Mouse (Mus musculus): ENCODE data around the gene Cideb. TPM values are rescaled to one million over a fixed set of nuclear protein-coding genes. Genes with fewer than 3 reads are reported as not detected.

Gene Cideb
- total RNA-seq (2021), result 1 to 10 TPM; 1.7 to 2.2 TPM
- long read RNA-seq, result 0 reads

- DNase-seq (ENCODE audit: low spot score in 2 of 2), result peak in 1 of 2 experiments; percentile 65
Measured at GRCm38 (mm10) chr14:55758363-55758784, at the start of gene Cideb. Gene Cideb (minus strand): TSS chr14:55758458.

GRCm38 (mm10) chr14:55795380-55796163 lies 37.3 kb upstream of the Cideb start:
- peak in 1 of 2 experiments; percentile 0 for DNase-seq (ENCODE audit: low spot score in 2 of 2)

- peak in 1 of 2 experiments; percentile 0 for DNase-seq (ENCODE audit: low spot score in 2 of 2)
Measured at GRCm38 (mm10) chr14:55793946-55794345, 35.7 kb upstream of the Cideb start.

- no peak for DNase-seq (ENCODE audit: low spot score in 2 of 2)
Measured at GRCm38 (mm10) chr14:55793461-55793860, 35.2 kb upstream of the Cideb start.

GRCm38 (mm10) chr14:55788256-55789050 lies 30.2 kb upstream of the Cideb start, which contains the start of gene Ripk3:
Gene Ripk3 (minus strand): TSS chr14:55788865.
- peak in 1 of 2 experiments; percentile 0 for DNase-seq (ENCODE audit: low spot score in 2 of 2)

- DNase-seq (ENCODE audit: low spot score in 2 of 2), result peak in 1 of 2 experiments; percentile 0
Measured at GRCm38 (mm10) chr14:55787731-55788130, 29.5 kb upstream of the Cideb start.

- peak in 1 of 2 experiments; percentile 4 for DNase-seq (ENCODE audit: low spot score in 2 of 2)
Measured at GRCm38 (mm10) chr14:55785195-55785594, 26.9 kb upstream of the Cideb start.

- peak in 1 of 2 experiments; percentile 0 for DNase-seq (ENCODE audit: low spot score in 2 of 2)
Measured at GRCm38 (mm10) chr14:55783958-55784235, 25.6 kb upstream of the Cideb start, which contains the start of gene Adcy4. Gene Adcy4 (minus strand): TSS chr14:55784095.

- DNase-seq (ENCODE audit: low spot score in 2 of 2), result peak in 1 of 2 experiments; percentile 1
Measured at GRCm38 (mm10) chr14:55783171-55783957, 25.1 kb upstream of the Cideb start.

GRCm38 (mm10) chr14:55782361-55782960 lies 24.2 kb upstream of the Cideb start:
- peak in 1 of 2 experiments; percentile 0 for DNase-seq (ENCODE audit: low spot score in 2 of 2)

- peak; percentile 48 to 75 for DNase-seq (ENCODE audit: low spot score in 2 of 2)
Measured at GRCm38 (mm10) chr14:55781310-55781709, 23.1 kb upstream of the Cideb start.

GRCm38 (mm10) chr14:55780736-55781135 lies 22.5 kb upstream of the Cideb start:
- no peak for DNase-seq (ENCODE audit: low spot score in 2 of 2)

GRCm38 (mm10) chr14:55779656-55780055 lies 21.4 kb upstream of the Cideb start:
- DNase-seq (ENCODE audit: low spot score in 2 of 2), result no peak

- no peak for DNase-seq (ENCODE audit: low spot score in 2 of 2)
Measured at GRCm38 (mm10) chr14:55778686-55779085, 20.4 kb upstream of the Cideb start.

- no peak for DNase-seq (ENCODE audit: low spot score in 2 of 2)
Measured at GRCm38 (mm10) chr14:55777806-55778205, 19.5 kb upstream of the Cideb start.

- no peak for DNase-seq (ENCODE audit: low spot score in 2 of 2)
Measured at GRCm38 (mm10) chr14:55777176-55777575, 18.9 kb upstream of the Cideb start.

- DNase-seq (ENCODE audit: low spot score in 2 of 2), result no peak
Measured at GRCm38 (mm10) chr14:55776711-55777110, 18.5 kb upstream of the Cideb start.

GRCm38 (mm10) chr14:55769087-55769703 lies 10.9 kb upstream of the Cideb start:
- no peak for DNase-seq (ENCODE audit: low spot score in 2 of 2)

- no peak for DNase-seq (ENCODE audit: low spot score in 2 of 2)
Measured at GRCm38 (mm10) chr14:55768555-55768954, 10.3 kb upstream of the Cideb start.

Data from layer of hippocampus, adult 18-20 months (tissue).